Mouse (Mus musculus): ENCODE measurements around the gene Zbp1. TPM values are rescaled to one million over a fixed set of nuclear protein-coding genes. Genes with fewer than 3 reads are reported as not detected.

The Zbp1 gene
- polyA plus RNA-seq, 1 experiment from 2014 or later: not detected

GRCm38 (mm10) chr2:173224832-173225231 is 6.1 kb upstream of the Zbp1 start:
- no peak for DNase-seq (ENCODE audit: extremely low spot score, low spot score)
- peaks cover 4% of the 10 kb centered on the region for H3K4me1 ChIP-seq
- 73% methylated on average over 7 of the region's 7 CpGs for WGBS

GRCm38 (mm10) chr2:173224097-173224496 is 5.4 kb upstream of the Zbp1 start:
- Histone ChIP-seq H3K36me3 (replicated peaks) (peaks cover 35% of the 10 kb centered on the region), H3K27ac (no peak overlapping the region), H3K9me3 (no peaks in the 10 kb centered on the region), H3K4me1 (no peaks in the 10 kb centered on the region), H3K27me3 (ENCODE audit: poor library complexity, severe bottlenecking) (no peaks in the 10 kb centered on the region), H3K4me3 (no peak overlapping the region)
- 77% methylated on average over 3 of the region's 3 CpGs for WGBS
- no peak for DNase-seq (ENCODE audit: extremely low spot score, low spot score)

More at GRCm38 (mm10) chr2:173224832-173225231, 6.1 kb upstream of the Zbp1 start:
- Histone ChIP-seq H3K27ac (no peak overlapping the region), H3K36me3 (replicated peaks) (peaks cover 37% of the 10 kb centered on the region), H3K27me3 (ENCODE audit: poor library complexity, severe bottlenecking) (no peaks in the 10 kb centered on the region), H3K4me3 (no peak overlapping the region), H3K9me3 (no peaks in the 10 kb centered on the region)

DNA sequence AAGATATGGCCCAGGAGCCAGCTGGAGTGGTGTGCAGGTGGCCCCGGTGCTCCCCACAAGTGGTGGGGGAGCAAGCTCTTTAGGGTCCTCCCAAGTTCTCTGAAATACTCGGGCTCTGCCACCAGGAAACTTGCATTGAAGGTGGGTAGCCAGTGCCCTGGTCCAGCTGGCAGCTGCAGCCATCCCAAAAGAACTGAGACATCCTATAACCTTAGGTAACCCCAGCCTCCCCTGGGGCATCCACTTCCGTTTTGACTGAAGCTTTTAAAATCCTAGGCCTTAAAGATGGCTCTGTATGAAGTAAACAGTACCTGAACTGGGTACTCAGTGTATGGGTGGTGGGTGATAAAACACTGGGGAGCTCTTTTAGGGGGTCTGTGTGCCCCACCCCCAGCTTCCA is 4.8 kb upstream of the Zbp1 start:
- no peak for DNase-seq (ENCODE audit: extremely low spot score, low spot score)
- no peaks in the 10 kb centered on the region for H3K9me3 ChIP-seq
- no peak overlapping the region for H3K4me3 ChIP-seq
- no peaks in the 10 kb centered on the region for H3K27me3 ChIP-seq (ENCODE audit: poor library complexity, severe bottlenecking)
- no peaks in the 10 kb centered on the region for H3K4me1 ChIP-seq
- WGBS: 74% methylated on average over 3 of the region's 3 CpGs
- H3K36me3 ChIP-seq (replicated peaks): peaks cover 29% of the 10 kb centered on the region
- H3K27ac ChIP-seq: no peak overlapping the region

DNA sequence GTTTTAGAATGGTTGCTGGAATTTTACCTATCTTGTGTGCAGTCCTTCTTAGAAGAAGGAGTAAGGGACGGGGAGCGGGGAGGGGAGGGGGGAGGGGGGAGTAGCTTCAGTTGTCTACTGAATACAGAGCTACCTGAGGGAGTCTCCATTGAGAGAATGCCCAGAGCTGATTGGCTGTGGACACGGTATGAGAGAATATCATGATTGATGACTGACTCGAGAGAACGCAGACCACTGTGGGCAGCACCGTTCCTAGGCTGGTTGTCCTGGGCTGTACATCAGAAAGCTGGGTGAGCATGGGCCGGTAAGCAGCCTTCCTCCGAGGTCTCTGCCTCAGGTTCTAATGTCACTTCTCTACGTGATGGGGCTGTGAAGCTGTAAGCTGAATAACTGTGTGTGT is 2.0 kb upstream of the Zbp1 start:
- WGBS: 95% methylated on average over 9 of the region's 9 CpGs

GRCm38 (mm10) chr2:173219256-173219954 is 682 bp upstream of the Zbp1 start:
- H3K4me1 ChIP-seq: no peaks in the 10 kb centered on the region
- H3K4me3 ChIP-seq: no peak overlapping the region
- DNase-seq (ENCODE audit: extremely low spot score, low spot score): peak; percentile 62
- no peaks in the 10 kb centered on the region for H3K9me3 ChIP-seq
- H3K27me3 ChIP-seq (ENCODE audit: poor library complexity, severe bottlenecking): no peaks in the 10 kb centered on the region
- no peak overlapping the region for H3K27ac ChIP-seq
- WGBS: 50% methylated on average over 10 of the region's 10 CpGs
- H3K36me3 ChIP-seq (replicated peaks): no peaks in the 10 kb centered on the region

More for the DNA sequence above, 2.0 kb upstream of the Zbp1 start:
- H3K36me3 ChIP-seq (replicated peaks): peaks cover 5% of the 10 kb centered on the region; the same call in 1 of the 2 replicates
- no peaks in the 10 kb centered on the region for H3K4me1 ChIP-seq
- H3K4me3 ChIP-seq: no peak overlapping the region
- no peak for DNase-seq (ENCODE audit: extremely low spot score, low spot score)
- H3K9me3 ChIP-seq: no peaks in the 10 kb centered on the region
- H3K27ac ChIP-seq: no peak overlapping the region
- H3K27me3 ChIP-seq (ENCODE audit: poor library complexity, severe bottlenecking): no peaks in the 10 kb centered on the region

DNA sequence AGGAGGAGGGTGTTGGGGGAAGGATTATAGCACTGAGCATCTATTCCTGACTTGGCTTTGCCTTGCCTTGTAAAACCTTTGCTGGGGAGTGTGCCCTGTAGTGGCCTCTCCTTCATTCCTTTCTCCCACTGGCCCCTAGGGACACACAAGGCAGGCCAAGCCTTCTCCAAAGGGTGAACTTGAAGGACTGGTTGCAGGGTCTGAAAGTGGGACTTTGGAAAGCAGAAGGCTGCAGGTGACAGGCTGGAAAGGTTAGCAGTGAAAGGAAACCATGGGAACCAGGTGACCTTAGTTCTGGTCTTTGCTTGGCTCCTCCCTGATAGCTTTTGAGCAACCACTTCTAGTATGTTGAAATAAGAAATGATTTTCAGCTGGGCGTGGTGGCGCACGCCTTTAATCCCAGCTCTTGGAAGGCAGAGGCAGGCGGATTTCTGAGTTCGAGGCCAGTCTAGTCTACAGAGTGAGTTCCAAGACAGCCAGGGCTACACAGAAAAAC is 912 bp downstream of the Zbp1 start:
- H3K4me3 ChIP-seq: no peak overlapping the region
- no peaks in the 10 kb centered on the region for H3K36me3 ChIP-seq (replicated peaks)
- peak; percentile 3 for DNase-seq (ENCODE audit: extremely low spot score, low spot score)
- H3K9me3 ChIP-seq: no peaks in the 10 kb centered on the region
- H3K4me1 ChIP-seq: no peaks in the 10 kb centered on the region
- WGBS: 92% methylated on average over 5 of the region's 5 CpGs
- H3K27me3 ChIP-seq (ENCODE audit: poor library complexity, severe bottlenecking): no peaks in the 10 kb centered on the region
- H3K27ac ChIP-seq: no peak overlapping the region

GRCm38 (mm10) chr2:173217246-173217645 is 1.5 kb downstream of the Zbp1 start:
- Histone ChIP-seq H3K27ac (no peak overlapping the region), H3K4me3 (no peak overlapping the region), H3K9me3 (no peaks in the 10 kb centered on the region), H3K36me3 (replicated peaks) (no peaks in the 10 kb centered on the region), H3K27me3 (ENCODE audit: poor library complexity, severe bottlenecking) (no peaks in the 10 kb centered on the region), H3K4me1 (no peaks in the 10 kb centered on the region)
- WGBS: 73% methylated on average over 3 of the region's 3 CpGs
- DNase-seq (ENCODE audit: extremely low spot score, low spot score): peak; percentile 10

DNA sequence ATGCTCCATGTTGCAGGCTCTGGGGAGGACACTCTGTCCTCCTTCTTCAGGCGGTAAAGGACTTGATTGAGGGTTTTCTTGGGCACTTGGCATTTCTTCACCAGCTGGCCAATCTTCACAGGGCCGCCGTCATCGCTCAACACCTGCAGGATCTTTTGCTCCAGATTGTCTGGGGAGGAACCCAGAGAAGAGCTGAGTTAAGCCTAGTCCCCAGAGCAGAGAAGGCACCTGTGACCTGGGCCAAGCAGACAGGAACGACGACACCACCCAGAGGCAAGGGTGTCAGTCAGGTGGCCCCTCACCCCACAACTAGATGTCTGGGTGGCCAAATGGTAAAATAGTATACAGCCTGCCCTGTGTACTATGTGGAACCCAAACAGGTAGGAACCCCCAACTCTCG is 1.9 kb downstream of the Zbp1 start:
- 91% methylated on average over 7 of the region's 7 CpGs for WGBS
- peak; percentile 13 for DNase-seq (ENCODE audit: extremely low spot score, low spot score)
- Histone ChIP-seq H3K4me1 (no peaks in the 10 kb centered on the region), H3K9me3 (no peaks in the 10 kb centered on the region), H3K27ac (no peak overlapping the region), H3K27me3 (ENCODE audit: poor library complexity, severe bottlenecking) (no peaks in the 10 kb centered on the region), H3K36me3 (replicated peaks) (no peaks in the 10 kb centered on the region), H3K4me3 (no peak overlapping the region)

DNA sequence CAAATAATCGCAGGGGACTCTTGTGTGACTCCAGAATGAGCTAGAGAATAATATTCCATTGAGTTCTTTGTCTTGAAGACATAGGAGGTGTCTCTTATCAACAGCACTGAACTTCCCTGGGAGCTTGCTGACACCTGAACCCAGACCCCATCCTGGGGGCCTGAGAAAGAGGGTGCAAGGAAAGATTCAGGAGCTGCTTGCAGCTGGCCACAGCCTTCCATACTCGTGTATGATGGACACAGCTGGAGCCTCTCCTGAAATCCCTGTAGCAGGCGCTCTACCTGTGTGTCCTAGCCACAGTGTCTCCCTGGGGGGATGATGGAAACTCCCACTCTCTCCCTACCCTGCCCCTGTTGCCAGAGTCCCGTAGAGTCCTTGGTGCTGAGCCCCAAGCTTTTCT is 6.5 kb downstream of the Zbp1 start:
- no peaks in the 10 kb centered on the region for H3K9me3 ChIP-seq
- 74% methylated on average over 4 of the region's 4 CpGs for WGBS
- no peak for DNase-seq (ENCODE audit: extremely low spot score, low spot score)

GRCm38 (mm10) chr2:173209091-173209815 is 9.5 kb downstream of the Zbp1 start:
- Histone ChIP-seq H3K9me3 (no peaks in the 10 kb centered on the region), H3K27ac (no peak overlapping the region), H3K36me3 (replicated peaks) (no peaks in the 10 kb centered on the region), H3K27me3 (ENCODE audit: poor library complexity, severe bottlenecking) (no peaks in the 10 kb centered on the region), H3K4me1 (no peaks in the 10 kb centered on the region), H3K4me3 (no peak overlapping the region)
- peak; percentile 13 for DNase-seq (ENCODE audit: extremely low spot score, low spot score)
- WGBS: 95% methylated on average over 7 of the region's 7 CpGs

More for the DNA sequence above, 6.5 kb downstream of the Zbp1 start:
- Histone ChIP-seq H3K27ac (no peak overlapping the region), H3K36me3 (replicated peaks) (no peaks in the 10 kb centered on the region), H3K4me3 (no peak overlapping the region), H3K27me3 (ENCODE audit: poor library complexity, severe bottlenecking) (no peaks in the 10 kb centered on the region), H3K4me1 (no peaks in the 10 kb centered on the region)

GRCm38 (mm10) chr2:173207051-173207450 is 11.7 kb downstream of the Zbp1 start:
- 89% methylated on average over 3 of the region's 3 CpGs for WGBS
- H3K36me3 ChIP-seq (replicated peaks): no peaks in the 10 kb centered on the region
- DNase-seq (ENCODE audit: extremely low spot score, low spot score): peak; percentile 5

DNA sequence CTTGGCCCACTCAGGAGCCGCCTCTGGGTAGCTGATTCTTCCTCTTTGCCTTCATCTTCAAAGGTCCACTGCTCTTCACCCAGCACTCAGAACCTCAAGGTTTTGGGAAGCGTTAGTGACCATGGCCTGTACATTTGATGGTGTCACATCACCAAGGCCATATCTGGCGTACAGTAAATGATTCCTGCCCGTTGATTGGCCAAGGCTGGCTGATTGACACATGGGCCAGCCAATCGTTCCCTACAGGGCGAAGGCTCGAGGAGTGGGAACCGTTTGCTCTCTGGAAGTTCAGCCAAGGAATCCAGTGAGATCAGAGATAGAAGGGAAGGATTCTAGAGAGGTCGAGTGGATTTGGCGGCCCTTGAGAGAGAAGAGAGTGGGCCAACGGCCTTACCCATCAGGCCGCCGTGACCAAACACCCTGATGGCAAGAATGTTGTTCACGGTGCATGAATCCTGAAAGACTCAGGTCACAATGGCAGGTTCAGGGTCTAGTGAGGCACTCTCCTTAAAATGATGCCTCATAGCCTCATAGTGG is 13.1 kb downstream of the Zbp1 start:
- no peaks in the 10 kb centered on the region for H3K36me3 ChIP-seq (replicated peaks)
- H3K27me3 ChIP-seq (ENCODE audit: poor library complexity, severe bottlenecking): no peaks in the 10 kb centered on the region
- DNase-seq (ENCODE audit: extremely low spot score, low spot score): peak; percentile 11
- H3K27ac ChIP-seq: no peak overlapping the region
- peaks cover 5% of the 10 kb centered on the region; the same call in 1 of the 2 replicates for H3K4me1 ChIP-seq
- no peak overlapping the region for H3K4me3 ChIP-seq
- H3K9me3 ChIP-seq: no peaks in the 10 kb centered on the region
- 90% methylated on average over 14 of the region's 14 CpGs for WGBS

More at GRCm38 (mm10) chr2:173207051-173207450, 11.7 kb downstream of the Zbp1 start:
- H3K9me3 ChIP-seq: no peaks in the 10 kb centered on the region
- H3K4me1 ChIP-seq: peaks cover 5% of the 10 kb centered on the region; the same call in 1 of the 2 replicates
- no peak overlapping the region for H3K27ac ChIP-seq
- H3K27me3 ChIP-seq (ENCODE audit: poor library complexity, severe bottlenecking): no peaks in the 10 kb centered on the region
- no peak overlapping the region for H3K4me3 ChIP-seq

GRCm38 (mm10) chr2:173204671-173205070 is 14.1 kb downstream of the Zbp1 start:
- H3K27me3 ChIP-seq (ENCODE audit: poor library complexity, severe bottlenecking): no peaks in the 10 kb centered on the region
- peaks cover 5% of the 10 kb centered on the region; the same call in 1 of the 2 replicates for H3K4me1 ChIP-seq
- H3K4me3 ChIP-seq: no peak overlapping the region
- no peak overlapping the region for H3K27ac ChIP-seq
- H3K9me3 ChIP-seq: no peaks in the 10 kb centered on the region
- WGBS: 69% methylated on average over 4 of the region's 4 CpGs
- no peaks in the 10 kb centered on the region for H3K36me3 ChIP-seq (replicated peaks)
- DNase-seq (ENCODE audit: extremely low spot score, low spot score): peak; percentile 11
